Mouse (Mus musculus) brown adipose tissue, adult 24 weeks (tissue): ENCODE measurements around the gene Fam222a. TPM values are rescaled to one million over a fixed set of nuclear protein-coding genes. Genes with fewer than 3 reads are reported as not detected.
A peak's percentile ranks its signal among the peaks of the same experiment; 100 is the strongest.

Source experiments
- H3K27ac ChIP-seq: fragments of 200-500 bp; replicated peaks from 2 replicates; pipeline ENCODE4 v1.5.1; 2012; ENCODE audit warnings: low read depth, mild to moderate bottlenecking, low read length
- H3K4me1 ChIP-seq: fragments of 200-500 bp; 2 replicates; pipeline ENCODE4 v1.6.1; 2012; ENCODE audit warnings: low read length, mixed read lengths; ENCODE audit not compliant: control insufficient read depth, insufficient read depth, insufficient read length
- H3K4me3 ChIP-seq: fragments of 200-500 bp; 2 replicates; pipeline ENCODE4 v1.5.1; 2012; ENCODE audit warnings: low read depth, mild to moderate bottlenecking, low read length, moderate library complexity; ENCODE audit not compliant: insufficient read depth
- polyA plus RNA-seq: library from polyadenylated mRNA; stranded (reverse); fragments of >200 nt; gene quantifications from 2 replicates; pipeline ENCODE4 v1.2.4, GENCODE M21; 2012; ENCODE audit not compliant: missing spikeins, insufficient read depth, insufficient read length

Gene Fam222a
- polyA plus RNA-seq, 1 experiment, result 2.7 TPM

DNA sequence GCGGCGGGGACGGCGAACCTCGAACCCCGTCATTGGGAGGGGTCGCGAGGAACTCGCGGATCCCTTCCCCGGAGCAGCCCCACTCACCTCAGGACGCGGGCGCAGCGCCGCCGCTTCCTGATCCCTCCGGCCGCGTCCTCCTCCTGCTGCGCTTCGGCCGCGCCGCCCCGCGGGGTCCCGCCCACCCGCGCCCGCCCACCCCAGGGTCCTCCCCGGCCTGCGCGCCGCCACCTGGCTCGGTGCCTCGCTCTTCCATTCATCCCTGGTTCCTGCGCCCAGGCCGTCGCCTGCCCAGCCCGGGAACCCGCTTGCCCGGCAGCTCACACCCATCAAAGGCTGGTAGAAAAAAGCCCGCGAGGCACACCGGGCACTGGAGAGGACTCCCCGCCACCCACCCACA, 90.4 kb downstream of the Fam222a start, which contains the start of gene Trpv4:
Trpv4 (minus strand) TSS at position 167 of the 400 bp plus-strand sequence.
- H3K4me1 ChIP-seq, result no peaks in the 10 kb centered on the region
- H3K4me3 ChIP-seq, result peak within 1 kb of the TSS; percentile 62
- no peak within 1 kb of the TSS for H3K27ac ChIP-seq

DNA sequence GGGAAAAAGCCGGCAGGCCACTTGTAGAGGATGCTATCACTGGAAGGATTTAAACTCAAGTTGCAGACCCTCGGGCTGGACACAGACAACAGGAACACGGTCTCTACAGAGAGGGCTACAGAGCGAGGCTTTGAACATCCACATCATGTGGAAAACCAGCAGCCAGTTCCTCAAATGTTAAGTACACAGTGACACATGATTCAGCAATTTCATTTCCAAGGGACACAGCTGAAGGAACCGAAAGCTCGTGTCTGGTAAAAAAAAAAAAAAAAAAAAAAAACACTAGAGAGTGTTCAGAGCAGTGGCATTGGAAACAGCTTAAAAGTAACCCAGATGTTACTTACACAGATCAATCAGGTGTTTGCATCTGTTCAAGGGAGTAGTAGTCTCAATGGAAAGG, 93.2 kb downstream of the Fam222a start:
- H3K4me3 ChIP-seq, result no peak overlapping the region
- no peaks in the 10 kb centered on the region for H3K4me1 ChIP-seq
- H3K27ac ChIP-seq, result peak overlapping the region; percentile 39

Other genes with a start within 250 kb of the Fam222a start
- 21.5 and 25.5 TPM in 2 replicates for gene Kctd10, start 187.5 kb upstream of the Fam222a start, polyA plus RNA-seq
- 47.6 and 51.4 TPM in 2 replicates for gene Ube3b, start 187.4 kb upstream of the Fam222a start, polyA plus RNA-seq
- gene Mmab, start 124.0 kb upstream of the Fam222a start, polyA plus RNA-seq, result 32.1 and 36.7 TPM in 2 replicates
- 23.0 and 23.4 TPM in 2 replicates for gene Mvk, start 123.7 kb upstream of the Fam222a start, polyA plus RNA-seq
- gene Trpv4, start 90.4 kb downstream of the Fam222a start, polyA plus RNA-seq, result 0.83 and 1.2 TPM in 2 replicates
- gene Gltp, start 123.0 kb downstream of the Fam222a start, polyA plus RNA-seq, result 29.8 and 31.9 TPM in 2 replicates
- 1.5 and 4.4 TPM in 2 replicates for gene Tchp, start 139.7 kb downstream of the Fam222a start, polyA plus RNA-seq
- 37.1 and 53.8 TPM in 2 replicates for gene Ankrd13a, start 206.7 kb downstream of the Fam222a start, polyA plus RNA-seq
- gene Git2, start 207.5 kb downstream of the Fam222a start, polyA plus RNA-seq, result 15.1 and 17.6 TPM in 2 replicates